Mouse (Mus musculus): ENCODE data around the gene Ergic2. TPM values are rescaled to one million over a fixed set of nuclear protein-coding genes. Genes with fewer than 3 reads are reported as not detected.

Ergic2 gene
- polyA plus RNA-seq, 1 experiment from 2014 or later, result 191 TPM

Other genes with a start within 250 kb of the Ergic2 start
- gene Far2, start 165.1 kb downstream of the Ergic2 start, polyA plus RNA-seq (2016; fragmentation: Nextera tagmentation; extraction: Ambion mirVana), result 1.8 and 2.0 TPM in 2 replicates
- 0.57 and 0.76 TPM in 2 replicates for gene Tmtc1, start 232.0 kb upstream of the Ergic2 start, polyA plus RNA-seq (2016; fragmentation: Nextera tagmentation; extraction: Ambion mirVana)